Mouse (Mus musculus) 3134 (cell line): ENCODE results near the gene Olfr726.

Experiments
- DNase-seq: peaks from one replicate; pipeline ENCODE4 v3.0.0-alpha.2; 2011; ENCODE audit warnings: low spot score; ENCODE audit not compliant: insufficient read length; ENCODE audit errors: extremely low read depth

Gene Olfr726

DNA sequence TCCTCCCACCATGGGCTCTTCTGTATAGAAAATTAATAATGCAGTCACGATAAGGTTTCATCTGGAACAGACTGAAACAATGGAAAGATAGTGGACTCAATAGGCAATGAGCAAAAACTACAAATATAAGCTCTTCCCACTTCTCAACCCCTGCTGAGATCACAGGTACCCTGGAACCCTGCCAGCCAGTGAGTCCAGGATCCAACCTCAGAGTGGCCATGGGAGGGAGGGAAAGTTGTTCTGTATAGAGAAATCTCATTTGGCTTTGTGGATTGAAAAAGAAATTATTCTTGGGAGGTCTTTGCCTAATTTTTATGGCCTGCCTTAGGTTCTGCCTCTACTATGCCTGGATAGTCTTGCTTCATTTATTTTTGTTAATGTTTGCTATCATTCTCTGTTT is at the start of gene Olfr726:
Gene Olfr726 (minus strand): TSS at position 101 of the 400 bp plus-strand sequence.
- no peak for DNase-seq

DNA sequence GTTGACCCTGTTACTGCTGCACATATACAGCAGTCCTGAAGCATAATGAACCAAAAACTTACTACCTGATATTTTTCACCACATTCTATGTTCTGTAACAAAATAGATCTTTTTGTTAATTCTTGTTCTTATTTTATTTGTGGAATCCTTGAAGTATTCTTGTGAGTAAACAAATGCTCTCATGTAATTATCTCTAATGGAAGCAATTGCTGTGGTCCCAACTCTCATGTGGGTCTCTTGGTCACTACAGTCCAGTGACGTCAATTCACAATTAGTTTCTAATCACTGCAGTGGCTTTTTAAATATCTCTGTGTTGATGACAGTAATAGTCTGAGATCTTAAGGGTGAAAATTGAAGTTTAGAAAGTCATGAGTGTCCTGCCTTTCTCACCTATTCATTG is 32.1 kb upstream of the Olfr726 start, which contains the start of gene Olfr727:
Gene Olfr727 (plus strand): TSS at position 301 of the 400 bp plus-strand sequence.
- no peak for DNase-seq

DNA sequence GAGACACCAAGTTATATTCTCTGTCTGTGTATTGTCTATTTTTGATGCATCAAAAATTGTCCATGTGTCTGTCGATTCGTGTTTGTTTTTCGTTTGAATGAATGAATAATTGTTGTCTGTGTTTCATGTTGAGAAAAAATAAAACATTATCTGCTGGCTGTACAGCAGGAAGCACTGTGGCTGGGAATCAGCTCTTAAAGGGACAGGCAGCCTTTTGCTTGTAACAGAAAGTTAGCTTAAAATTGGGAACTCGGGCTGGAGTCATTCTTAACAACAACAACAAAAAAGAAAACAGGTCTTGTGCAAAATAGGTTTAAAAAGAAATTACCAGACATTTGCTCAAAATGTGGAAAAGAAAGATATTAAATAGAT is 28.0 kb downstream of the Olfr726 start:
- no peak for DNase-seq

DNA sequence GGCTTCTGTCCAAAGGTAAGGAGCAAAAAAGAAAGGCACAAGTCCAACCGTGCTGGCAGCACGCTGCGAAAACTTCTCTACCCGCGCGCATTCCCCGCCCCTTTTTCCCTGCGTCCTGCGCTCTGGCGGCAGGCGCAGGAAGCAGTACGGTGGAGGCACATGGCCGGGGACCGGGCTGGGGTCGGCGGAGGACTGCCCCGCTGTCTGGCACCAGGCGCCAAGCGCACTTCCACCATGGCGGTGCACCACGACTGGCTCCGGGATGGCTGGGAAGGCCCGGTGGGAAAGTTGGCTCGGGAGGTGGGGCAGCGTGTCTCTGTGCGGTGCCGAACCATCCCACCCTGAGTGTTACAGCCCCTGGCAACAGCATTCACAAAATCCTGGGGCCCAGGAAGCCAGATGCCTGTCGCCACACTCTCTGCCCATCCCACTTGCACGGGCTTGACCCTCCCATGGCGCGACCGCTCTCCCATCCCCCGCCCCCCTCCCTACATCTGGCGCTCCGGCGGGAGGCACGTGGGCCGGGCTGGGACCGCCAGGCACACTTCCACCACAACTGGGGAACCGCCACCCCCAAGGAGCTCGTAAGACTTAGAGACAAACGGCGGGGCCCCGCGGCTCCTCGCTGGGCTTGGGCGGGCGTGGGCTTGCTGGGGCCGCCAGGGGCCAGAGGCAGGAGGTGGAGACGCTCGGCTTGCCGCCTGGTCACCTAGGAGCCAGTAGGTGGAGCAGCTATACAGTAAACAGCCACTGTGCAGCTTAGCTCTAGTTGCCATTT is 28.6 kb downstream of the Olfr726 start:
- DNase-seq: peak; percentile 1

DNA sequence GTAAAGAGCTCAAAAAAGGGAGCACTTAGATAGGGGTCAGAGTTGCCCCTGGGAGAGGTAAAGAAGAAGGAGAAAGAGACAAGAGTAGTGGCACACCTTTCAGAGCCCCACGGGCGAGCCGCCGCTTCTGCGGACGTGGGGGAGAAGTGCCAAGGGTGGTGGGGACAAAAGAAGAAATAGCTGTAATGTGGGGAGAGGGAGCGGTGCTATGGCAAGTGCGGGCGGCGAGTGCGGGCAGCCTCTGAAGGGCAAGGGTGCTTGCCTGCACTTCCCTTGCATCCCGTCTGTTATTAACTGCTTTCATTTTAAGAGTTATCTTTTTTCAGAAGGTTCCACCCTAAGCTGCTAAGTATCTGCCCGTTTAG is 29.2 kb downstream of the Olfr726 start:
- no peak for DNase-seq

DNA sequence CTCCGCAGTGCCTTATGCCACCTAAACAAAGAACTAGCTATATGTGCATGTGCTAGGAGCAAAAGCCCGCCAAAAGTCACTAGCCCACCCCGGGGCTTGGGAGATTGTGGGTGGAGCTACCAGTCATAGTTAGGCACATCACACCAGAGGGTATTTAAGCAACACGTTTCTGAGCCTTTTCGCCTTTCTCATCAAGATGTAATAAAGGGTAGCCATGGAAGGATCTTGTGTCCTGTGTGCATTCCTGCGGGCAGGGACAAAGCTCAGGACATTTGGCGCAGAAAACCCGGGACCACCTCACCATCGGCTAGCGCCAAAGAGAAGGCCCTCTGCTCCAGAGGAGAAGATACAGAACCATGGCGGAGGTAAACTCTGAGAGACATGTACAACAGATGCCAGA is 29.6 kb downstream of the Olfr726 start:
- DNase-seq: no peak

DNA sequence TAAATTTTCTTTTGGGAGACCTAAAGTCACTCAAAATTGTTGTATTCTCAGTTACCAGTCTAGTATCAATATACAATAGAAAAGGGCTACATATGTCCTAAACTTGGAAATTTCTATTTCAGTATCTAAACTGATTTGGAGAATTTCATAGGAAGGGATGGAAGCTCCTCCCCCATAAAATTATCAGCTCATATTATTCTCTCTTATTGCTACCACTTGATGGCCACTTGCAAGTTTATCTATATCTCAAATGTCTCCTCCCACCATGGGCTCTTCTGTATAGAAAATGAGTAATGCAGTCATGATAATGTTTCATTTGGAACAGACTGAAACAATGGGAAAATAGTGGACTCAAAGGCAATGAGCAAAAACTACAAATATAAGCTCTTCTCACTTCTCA is 50.5 kb downstream of the Olfr726 start, which contains the start of gene Olfr725:
Gene Olfr725 (minus strand): TSS at position 101 of the 400 bp plus-strand sequence.
- DNase-seq: no peak
